Mouse (Mus musculus) spleen, adult 2 months (tissue): ENCODE measurements around the gene Gstcd.

ENCODE experiments used
- CTCF ChIP-seq: fragments of 200-500 bp; IDR thresholded peaks from 2 replicates; pipeline ENCODE4 v1.5.1; 2011; ENCODE audit warnings: mild to moderate bottlenecking, inconsistent platforms; ENCODE audit not compliant: insufficient read depth, insufficient read length, insufficient replicate concordance; ENCODE audit errors: extremely low read depth
- POLR2A ChIP-seq: fragments of 200-500 bp; IDR thresholded peaks from 2 replicates; pipeline ENCODE4 v1.6.1; 2011; ENCODE audit warnings: low read depth, low read length, inconsistent platforms

GRCm38 (mm10) chr3:132979781-132980461 is 111.9 kb downstream of the Gstcd start:
- no peak for TF ChIP-seq POLR2A
- TF ChIP-seq CTCF: no peak
